Mouse (Mus musculus) kidney, postnatal 10 days (tissue): ENCODE results near the gene Cnot10.
A peak's percentile ranks its signal among the peaks of the same experiment; 100 is the strongest.

Source experiments
- DNase-seq: peaks from one replicate; pipeline ENCODE4 v3.0.0; 2021; ENCODE audit warnings: mixed read lengths

The Cnot10 gene

GRCm38 (mm10) chr9:114573528-114573927 lies 66.5 kb downstream of the Cnot10 start:
- no peak for DNase-seq

- DNase-seq: no peak
Measured at GRCm38 (mm10) chr9:114568682-114569474, 71.1 kb downstream of the Cnot10 start.

GRCm38 (mm10) chr9:114564667-114565066 lies 75.3 kb downstream of the Cnot10 start:
- DNase-seq: no peak

- DNase-seq: peak; percentile 52
Measured at GRCm38 (mm10) chr9:114563761-114564606, 76.0 kb downstream of the Cnot10 start, which contains the start of gene Trim71. Trim71 (minus strand) TSS chr9:114564369.

- DNase-seq: peak; percentile 35
Measured at GRCm38 (mm10) chr9:114562919-114563751, 76.8 kb downstream of the Cnot10 start.

GRCm38 (mm10) chr9:114562031-114562918 lies 77.7 kb downstream of the Cnot10 start:
- DNase-seq: no peak

GRCm38 (mm10) chr9:114561671-114561971 lies 78.4 kb downstream of the Cnot10 start:
- no peak for DNase-seq

GRCm38 (mm10) chr9:114560771-114561670 lies 79.0 kb downstream of the Cnot10 start:
- no peak for DNase-seq

- no peak for DNase-seq
Measured at GRCm38 (mm10) chr9:114560141-114560540, 79.8 kb downstream of the Cnot10 start.

- DNase-seq: no peak
Measured at GRCm38 (mm10) chr9:114557086-114557485, 82.9 kb downstream of the Cnot10 start.

- DNase-seq: no peak
Measured at GRCm38 (mm10) chr9:114556276-114556855, 83.6 kb downstream of the Cnot10 start.

- DNase-seq: peak; percentile 57
Measured at GRCm38 (mm10) chr9:114554355-114554979, 85.5 kb downstream of the Cnot10 start.

GRCm38 (mm10) chr9:114553828-114554227 lies 86.2 kb downstream of the Cnot10 start:
- no peak for DNase-seq

GRCm38 (mm10) chr9:114550033-114550432 lies 90.0 kb downstream of the Cnot10 start:
- DNase-seq: no peak

- no peak for DNase-seq
Measured at GRCm38 (mm10) chr9:114549117-114549516, 90.9 kb downstream of the Cnot10 start.

GRCm38 (mm10) chr9:114548496-114548895 lies 91.5 kb downstream of the Cnot10 start:
- DNase-seq: no peak

- peak; percentile 44 for DNase-seq
Measured at GRCm38 (mm10) chr9:114547643-114548077, 92.3 kb downstream of the Cnot10 start.

GRCm38 (mm10) chr9:114546765-114547164 lies 93.2 kb downstream of the Cnot10 start:
- no peak for DNase-seq

- peak; percentile 58 for DNase-seq
Measured at GRCm38 (mm10) chr9:114544754-114545393, 95.1 kb downstream of the Cnot10 start.
